Mouse (Mus musculus): ENCODE data around the gene Akirin1.

The Akirin1 gene

DNA sequence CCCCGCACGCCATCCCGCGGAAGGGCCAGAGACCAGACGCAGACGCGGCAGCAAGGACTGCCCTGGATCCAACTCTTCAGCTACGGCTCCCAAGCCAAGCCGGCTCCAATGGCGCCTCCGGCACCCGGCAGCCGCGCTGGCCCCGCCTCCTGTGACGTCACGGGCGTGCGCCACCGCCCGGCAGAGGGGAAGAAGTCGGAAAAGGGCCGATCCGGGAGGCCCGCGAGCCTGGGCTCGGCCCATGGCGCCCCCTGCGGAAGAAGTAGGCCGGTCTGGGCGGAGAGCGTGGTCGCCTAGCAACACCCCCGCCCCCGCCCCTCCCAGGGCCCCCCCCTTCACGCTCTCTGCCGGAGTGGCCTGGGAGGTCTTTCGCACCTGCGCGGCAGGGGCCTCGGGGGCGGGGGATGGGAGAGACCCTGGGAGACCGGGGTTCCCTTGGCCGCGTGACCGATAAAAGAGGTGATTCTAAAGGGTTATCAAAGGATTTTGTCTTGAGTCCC lies at the start of gene Akirin1:
Gene Akirin1 (minus strand): TSS at position 194 of the 500 bp plus-strand sequence.
- DNase-seq (ENCODE audit: low read depth): peak; percentile 72

DNA sequence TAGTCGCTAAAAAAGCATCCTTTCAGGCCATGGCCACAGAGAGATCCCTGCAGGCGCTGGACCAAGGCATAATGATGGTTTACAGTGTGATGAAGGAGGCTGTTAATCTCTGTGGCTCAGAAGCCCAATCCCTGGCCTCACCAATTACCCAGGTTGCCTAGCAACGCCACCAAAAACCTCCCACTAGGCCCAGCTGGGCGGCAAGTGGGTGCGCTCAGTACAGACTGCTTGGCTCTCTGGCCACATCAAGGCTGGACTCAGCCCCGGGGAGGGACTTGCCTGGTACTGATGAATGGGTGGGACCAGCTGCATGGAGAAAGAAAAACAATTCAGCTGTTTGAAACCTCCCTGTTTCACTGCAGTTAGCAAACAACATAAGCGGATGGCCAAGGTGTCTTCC lies 47.7 kb upstream of the Akirin1 start:
- DNase-seq (ENCODE audit: low read depth): no peak

DNA sequence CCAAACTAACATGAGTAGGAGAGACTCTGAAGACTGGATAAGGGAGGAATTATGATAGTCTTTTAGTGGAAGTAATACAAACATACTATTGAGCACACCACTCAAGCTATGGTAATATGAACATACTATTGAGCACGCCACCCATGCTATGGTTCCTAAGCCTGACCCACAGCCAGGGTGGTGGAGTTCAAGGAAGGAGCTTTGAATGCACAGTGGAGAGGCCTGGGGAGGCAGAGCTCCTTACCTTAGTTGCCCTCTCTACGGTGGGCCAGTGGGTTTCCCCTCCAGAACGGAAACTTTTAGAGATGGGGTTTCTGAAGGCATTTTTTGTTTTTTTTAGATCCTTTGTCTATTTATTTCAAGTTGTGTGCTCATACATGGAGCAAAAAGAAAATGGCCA lies 47.3 kb upstream of the Akirin1 start:
- no peak for DNase-seq (ENCODE audit: low read depth)

DNA sequence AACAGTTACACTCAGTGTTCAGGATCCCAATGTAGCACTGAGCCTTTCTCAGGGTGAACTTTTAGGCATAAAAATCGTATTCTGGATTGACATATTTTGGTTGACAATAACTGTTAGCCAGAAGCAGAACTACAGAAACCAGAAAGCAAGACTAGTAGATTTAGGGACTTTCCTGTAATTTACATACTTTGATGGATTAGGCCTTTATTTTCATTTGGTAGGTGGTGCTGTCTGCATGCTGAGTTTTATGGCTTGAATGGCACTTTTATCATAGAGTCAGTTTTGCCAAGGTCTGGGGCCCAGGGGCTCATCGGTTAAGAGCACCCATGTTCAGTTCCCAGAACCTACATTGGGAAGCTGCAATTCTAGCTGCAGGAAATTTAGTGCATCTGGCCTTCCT lies 44.9 kb upstream of the Akirin1 start:
- DNase-seq (ENCODE audit: low read depth): no peak

DNA sequence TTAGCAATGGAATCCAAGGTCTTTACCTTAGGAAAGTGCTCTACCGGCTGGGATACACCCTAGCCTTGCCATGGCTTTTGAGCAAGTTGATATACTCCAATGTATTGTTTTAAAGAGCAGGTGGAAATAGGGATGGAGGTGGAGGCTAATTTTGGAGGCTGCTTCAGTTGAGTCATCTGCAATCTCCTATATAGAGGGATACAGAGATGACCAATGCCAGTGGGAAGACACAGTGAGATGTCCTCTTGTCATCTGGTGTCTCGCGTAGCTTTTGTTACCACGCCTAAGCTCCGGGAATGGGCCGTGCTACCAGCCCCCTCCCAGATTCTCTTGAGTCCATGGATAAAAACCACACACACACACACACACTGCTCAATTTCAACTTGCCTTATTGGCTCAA lies 43.0 kb upstream of the Akirin1 start:
- no peak for DNase-seq (ENCODE audit: low read depth)

DNA sequence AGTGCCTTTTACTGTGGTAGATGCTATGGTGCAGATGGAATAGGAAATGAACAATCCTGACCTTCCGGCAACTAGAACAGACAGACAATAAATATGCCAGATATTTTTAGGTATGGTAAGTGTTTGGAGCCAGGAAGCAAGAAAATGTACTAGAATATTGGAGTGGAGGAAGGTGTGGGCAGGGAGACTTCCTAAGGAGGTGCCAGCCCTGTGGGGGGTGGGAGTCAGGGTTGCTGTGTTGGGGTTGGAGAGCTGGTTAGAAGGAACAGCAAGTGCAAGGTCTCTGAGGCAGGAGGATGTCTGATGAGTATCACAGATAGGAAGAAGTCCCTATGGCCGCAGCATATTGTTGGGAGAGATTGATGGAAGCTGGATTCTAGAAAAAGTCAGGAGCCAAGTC lies 42.5 kb upstream of the Akirin1 start:
- DNase-seq (ENCODE audit: low read depth): no peak

DNA sequence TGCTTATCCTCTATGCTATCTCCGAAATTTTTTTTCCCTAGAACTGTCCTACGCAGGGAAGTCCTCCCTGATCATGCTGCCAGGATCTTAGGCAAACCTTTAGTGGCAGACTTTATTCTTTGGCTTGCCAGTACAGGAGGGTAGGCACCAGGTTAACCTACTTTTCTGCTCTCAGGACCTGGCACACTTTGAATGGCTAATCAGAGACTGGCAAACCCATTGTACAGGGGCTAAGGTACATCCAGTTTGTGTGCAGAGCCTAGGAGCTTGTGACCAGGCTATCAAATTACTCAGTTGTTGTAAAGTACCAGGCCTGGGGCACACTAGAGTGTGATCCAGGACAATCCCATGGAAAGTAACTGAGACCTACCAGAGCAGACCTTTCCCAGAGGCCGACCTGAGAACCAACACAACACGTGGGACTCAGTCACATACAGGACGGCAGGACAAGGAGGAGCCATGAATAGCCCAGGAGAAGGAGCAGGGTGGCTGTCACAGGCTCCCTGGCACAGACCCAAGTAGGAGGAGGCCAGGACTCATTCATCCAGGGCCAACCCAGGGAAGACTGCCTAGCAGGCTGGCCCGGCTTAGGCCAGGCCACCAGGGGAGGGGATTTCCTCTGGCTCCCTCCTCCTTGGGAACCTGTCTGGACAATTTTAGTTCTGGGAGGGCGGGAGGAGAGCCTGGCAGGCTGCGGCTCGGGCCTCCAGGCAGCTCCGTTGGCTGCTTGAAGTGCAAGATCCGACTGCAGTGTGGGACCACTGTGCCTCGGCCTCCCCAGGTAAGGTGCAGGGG lies 37.2 kb upstream of the Akirin1 start, which contains the start of gene Rhbdl2:
Gene Rhbdl2 (plus strand): TSS at position 684 of the 795 bp plus-strand sequence.
- peak; percentile 37 for DNase-seq (ENCODE audit: low read depth)

DNA sequence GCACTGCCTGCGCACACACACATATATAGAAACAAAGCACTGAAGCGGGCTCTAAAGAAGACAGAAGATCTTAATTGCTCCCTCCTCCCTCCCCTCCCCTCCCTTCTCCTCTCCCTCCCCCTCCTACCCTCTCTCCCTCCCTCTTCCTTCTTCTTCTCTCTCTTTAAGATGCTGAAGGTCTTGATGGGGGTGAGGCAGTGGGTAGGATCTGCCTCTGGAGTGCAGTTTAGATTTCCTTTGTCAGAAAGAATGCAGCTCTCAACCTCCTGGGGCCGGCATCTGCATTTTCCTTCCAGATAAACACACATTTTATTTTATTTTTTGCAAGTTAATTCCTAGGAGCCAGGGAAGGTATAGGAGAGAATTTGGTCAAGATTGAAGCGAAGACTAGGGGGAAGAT lies 18.1 kb upstream of the Akirin1 start:
- DNase-seq (ENCODE audit: low read depth): no peak

DNA sequence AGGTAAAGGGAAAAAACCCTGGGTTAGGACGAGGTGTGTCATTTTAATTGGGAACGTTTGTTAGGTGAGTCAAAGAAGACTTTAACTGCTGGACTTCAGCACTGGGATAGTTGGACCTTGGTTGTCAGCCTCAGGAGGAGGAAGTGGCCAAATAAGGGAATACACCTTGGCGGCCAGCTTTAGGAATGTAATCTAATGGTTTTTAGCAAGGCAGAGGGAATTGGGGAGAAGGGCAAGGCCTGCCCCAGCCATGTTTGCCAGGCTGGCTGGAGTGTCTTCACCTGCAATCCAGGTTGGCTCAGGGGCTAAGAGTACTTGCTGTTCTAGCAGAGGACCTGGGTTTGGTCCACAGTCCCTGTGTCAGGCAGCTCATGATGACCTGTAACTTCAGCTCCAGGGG lies 17.7 kb upstream of the Akirin1 start:
- DNase-seq (ENCODE audit: low read depth): no peak

DNA sequence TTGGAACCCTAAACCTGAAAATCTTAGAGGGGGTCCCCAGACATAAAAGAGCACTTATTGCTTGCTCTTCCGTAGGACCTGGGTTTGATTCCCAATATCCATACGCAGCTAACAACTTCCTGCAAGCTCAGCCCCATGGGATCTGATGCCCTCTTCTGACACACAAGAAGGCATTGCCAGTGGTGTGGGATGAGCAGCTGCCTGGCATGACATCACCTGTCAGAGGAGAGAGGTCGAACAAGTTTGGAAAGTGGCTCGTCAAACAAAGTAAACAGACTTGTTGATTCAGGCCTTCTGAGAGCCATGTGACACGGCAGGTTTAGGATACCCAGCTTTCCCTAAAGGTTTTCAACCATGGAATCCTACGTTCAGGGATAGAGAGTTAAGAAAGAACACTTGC lies 14.9 kb upstream of the Akirin1 start:
- DNase-seq (ENCODE audit: low read depth): no peak

DNA sequence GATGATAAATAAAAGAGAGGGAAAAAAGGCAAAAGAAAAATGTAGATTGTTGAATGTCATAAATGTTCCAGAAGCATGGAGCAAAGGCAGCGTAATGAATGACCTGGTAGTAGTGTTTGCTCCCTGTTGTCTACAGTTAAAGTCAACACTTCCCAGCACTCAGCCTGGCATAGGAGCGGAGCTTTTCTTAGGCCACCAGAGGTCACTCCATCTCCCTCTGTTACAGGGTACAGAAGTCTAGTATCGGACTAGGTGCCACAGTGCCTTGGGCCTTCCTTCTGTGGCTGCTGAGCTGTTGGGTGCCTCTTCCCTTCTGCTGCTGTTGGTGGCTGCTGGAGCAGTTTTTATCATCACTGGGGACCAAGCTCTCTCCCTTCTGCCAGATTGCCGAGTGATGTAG lies 8.2 kb upstream of the Akirin1 start:
- no peak for DNase-seq (ENCODE audit: low read depth)

DNA sequence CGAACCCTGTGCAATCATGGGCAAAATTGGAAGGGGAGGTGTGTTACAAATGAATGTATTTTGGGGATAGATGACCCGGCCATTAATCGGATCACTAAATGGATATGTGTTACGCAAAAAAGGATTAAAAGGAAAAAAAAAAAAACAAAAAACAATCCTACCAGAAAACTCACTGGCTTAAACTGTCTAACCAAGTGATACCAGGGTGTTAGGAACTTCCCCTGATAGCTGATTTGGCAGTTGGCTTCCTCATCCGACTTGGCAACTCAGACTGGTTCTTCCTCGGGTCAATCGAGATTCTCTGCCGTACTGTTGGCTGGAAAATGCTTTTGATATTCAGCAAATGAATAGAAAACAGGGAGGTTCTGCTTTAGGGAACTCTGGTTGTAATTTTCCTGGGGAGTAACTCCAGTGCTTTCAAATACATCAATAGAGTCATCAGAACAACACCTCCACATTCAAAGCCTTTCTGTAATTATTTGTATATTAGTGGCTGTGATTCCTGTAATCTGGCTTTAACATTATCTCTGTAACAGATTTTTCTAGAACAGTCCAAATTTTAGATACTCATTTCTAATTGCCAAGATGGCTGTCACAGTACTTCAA lies 665 bp upstream of the Akirin1 start:
- DNase-seq (ENCODE audit: low read depth): no peak

DNA sequence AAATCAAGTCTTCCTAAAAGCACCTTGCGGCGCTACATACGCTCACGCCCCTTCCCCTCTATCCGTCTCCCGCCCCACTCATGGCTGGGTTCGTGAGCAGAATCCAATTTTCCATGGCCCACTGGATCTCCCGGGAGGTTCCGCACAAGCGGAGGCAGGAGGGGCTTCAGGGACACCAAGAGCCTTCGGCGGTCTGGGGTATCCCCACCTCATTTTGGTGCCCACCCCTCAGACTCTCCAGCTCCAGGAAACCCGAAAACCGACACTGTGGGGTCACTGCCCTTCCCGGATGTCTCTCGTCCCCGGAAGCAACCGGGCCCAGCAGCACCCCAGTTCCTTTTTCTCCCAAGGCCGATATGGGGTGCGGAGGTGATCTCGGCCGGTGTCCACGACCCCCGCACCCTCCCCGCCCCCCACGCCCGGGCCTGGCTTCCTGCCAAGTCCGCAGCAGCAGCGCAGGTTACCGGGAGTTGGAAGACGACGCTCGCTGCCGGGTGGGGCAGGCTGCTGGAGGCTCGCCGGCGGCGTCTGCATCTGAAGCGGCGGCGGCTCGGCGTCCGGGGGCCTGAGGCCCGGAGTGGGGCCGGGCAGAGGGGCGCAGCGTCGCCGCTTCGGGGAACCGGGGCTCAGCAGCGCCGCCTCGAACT lies 538 bp downstream of the Akirin1 start:
- no peak for DNase-seq (ENCODE audit: low read depth)

DNA sequence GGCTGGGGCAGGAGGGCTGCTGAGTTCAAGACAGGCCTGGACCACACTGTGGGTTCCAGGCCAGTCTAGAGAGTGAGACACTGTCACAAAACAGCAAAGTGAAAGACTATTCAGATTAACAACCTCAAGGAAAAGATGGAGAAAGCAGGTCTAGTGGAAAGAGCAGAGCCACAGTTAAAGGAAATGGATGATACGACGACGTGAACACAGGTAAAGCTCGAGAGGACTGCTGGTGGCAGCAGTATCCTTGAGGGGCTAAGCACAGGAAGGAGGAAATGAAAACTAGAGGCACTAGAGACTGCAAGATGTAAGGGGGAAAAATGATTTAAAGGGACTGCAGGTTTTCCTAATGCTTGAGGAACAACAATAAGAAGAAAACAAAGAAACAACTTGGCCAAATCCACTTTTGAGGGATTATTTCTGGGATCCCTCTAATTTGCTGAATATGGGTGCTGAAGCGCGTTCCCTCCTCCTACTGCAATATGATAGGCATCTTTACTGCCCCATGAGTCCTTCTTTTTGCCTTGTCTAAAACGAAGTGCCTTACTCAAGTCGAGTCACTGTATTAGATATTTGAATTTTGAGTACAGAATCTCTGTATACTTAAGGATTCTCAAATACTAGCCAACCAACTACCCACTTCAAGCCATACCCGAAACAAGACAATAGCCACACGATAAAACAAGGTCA lies 1.3 kb downstream of the Akirin1 start:
- no peak for DNase-seq (ENCODE audit: low read depth)

DNA sequence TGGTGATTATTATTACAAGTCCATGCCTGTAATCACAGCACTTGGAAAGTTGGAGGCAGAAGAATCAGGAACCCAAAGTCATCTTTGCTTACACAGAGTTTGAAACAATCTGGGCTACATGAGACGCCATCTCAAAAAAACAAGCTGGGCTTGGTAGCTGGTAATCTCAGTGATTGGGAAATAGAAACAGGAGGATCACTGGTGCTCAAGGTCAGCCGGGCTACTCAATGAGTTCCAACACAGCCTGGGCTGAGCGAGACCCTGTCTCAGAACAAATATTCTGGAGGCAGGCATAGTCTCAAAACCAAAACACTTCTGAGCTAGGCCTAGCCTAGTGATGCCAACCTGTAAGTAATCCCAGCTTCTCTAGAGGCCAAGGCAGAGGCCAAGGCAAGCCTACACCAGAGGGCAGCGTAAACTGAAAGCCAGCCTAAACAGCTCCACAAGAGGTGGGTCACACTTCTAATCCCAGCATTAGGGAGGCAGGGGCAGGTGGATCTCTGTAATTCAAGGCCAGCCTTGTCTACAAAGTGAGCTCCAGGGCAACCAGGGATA lies 4.8 kb downstream of the Akirin1 start:
- DNase-seq (ENCODE audit: low read depth): no peak

DNA sequence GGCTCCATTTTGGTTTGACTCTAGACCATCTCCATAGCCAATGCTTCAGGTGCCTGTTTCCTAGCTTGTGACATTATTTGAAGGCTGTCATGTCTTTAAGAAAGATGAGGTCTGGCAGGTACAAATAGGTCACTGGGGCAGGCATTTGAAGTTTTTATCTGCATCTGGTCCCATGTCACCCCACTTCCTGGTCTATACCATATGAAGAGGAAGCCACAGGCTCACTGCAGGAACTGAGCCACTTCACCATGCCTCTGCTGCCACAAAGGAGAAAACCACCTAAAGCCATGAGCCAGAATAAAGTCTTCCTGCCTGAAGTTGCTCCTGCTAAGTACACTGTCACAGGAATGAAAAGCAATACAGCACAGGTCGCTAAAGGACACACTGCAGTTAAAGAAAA lies 7.3 kb downstream of the Akirin1 start:
- no peak for DNase-seq (ENCODE audit: low read depth)

DNA sequence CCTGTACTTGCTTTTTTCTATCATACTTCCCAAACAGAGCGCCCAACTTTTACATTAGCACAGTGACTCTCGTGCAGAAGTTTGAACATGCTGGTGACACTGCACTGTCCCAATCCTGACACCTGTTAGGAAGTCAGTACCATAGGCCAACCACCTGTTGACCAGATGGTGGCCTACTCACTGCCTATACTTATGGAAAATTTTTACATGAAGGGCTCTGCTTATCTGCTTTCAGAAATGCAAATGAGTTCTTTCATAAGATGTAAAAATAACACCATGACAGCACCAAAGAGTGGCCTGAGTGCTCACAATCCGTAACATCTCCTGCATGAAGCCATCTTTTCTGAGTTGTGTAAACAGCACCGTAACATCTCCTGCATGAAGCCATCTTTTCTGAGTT lies 11.4 kb downstream of the Akirin1 start:
- DNase-seq (ENCODE audit: low read depth): no peak

DNA sequence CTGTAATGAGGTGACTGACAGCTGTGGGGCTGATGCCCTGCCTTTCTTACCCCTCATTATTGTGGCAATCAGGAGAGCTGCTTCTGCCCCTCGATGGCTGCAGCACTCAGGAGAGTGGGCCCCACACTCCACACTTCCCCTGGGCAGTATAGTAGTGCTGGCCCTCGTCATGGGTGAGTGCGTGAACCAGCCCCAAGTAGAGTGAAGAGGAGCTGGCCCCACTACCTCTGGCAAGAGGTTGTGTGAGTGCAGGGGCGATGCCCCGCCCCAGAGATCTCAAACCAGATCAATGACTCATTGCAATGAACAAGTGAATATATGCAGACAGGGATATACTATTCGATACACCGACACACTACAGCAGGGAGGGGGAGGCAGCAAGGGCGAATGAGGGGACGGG lies 16.6 kb downstream of the Akirin1 start:
- no peak for DNase-seq (ENCODE audit: low read depth)

DNA sequence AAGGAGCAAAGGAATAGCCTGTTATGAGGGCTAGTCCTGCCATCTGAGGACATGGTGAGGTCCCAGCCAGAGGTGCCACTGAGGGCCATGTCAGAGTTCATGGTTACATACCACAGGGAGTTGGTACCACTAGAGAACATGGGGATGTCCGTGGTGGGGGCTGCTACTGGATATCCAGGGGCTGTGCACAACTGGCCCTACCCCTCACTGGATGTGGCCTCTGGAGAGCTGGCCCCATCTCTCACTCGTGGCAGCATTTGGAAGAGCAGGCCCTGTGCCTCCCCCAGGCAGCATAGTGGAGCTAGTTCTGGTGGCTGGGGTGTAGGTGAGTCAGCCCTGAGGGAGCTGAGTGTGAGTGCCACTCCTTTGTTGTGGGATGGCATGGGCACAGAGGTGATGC lies 17.2 kb downstream of the Akirin1 start:
- DNase-seq (ENCODE audit: low read depth): no peak

DNA sequence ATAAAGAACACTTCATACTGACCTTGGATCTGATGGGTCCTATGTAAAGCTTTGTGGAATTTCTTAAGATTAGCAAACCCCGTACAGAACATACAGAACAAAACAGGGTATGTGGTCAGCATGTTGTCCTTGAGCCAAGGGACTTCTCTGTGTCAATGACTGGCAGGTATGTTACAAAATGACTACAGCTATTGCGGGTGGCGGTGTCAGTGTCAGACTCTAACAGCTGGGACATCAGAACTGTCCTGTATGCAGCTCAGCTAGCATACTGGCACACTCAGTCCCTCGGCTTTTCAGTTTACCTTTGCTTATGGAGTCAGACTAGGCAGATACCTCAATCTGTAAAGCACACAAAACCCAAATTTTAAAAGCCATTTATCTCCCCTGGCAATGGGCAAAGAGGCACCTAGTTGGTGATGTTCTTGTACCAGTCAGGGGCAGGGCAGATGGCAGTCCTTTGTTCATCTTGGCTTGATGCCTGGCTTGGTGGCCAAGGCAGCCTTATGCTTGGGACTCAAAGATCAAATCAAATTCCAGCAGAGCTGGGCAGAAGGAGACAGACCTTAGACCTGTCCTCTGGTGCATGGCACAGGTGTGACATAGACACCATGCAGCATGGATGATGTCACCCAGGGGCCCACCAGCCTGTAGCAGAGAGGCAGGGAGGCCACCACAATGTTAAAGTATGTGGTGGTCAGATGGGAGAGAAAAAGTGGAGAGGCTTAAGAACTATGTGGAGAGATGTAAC lies 17.8 kb downstream of the Akirin1 start:
- no peak for DNase-seq (ENCODE audit: low read depth)

DNA sequence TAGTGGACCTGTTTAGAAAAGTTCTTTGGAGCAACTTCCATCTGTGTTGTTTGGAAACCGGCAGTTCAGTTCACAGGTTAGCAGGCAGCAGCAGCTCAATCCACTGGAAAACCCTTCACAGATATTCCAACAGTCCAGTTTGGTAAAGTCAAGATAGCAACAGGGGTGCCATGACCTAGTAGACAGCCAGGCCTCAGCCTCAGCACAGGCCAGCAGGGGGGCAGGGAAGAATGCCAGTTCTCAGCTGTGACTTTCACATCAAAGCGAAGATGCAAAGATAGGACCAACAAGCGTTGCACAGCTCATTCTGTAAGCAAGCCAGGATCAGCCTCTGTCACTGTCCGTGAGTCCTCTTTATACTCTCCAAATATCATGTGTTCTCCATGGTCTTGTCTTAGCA lies 28.4 kb downstream of the Akirin1 start:
- DNase-seq (ENCODE audit: low read depth): no peak

DNA sequence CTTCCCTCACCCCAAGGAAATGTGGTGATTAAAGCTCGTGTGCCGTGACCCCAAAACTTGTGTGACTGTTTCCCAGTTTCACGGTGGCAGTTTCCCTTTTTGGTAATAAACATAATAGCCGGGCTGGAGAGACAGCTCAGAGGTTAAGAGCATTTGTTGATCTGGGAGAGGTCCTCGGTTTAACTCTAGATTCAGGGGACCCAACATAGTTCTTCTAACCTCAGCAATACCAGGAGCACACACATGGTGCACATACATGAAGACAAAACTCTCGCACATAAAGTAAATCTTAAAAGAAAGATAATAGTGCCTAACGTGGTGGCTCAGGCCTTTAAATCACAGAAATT lies 31.7 kb downstream of the Akirin1 start:
- DNase-seq (ENCODE audit: low read depth): no peak
